Mouse (Mus musculus) heart, adult 2 months (tissue): Measurements from ENCODE around the gene Prmt3. TPM values are rescaled to one million over a fixed set of nuclear protein-coding genes. Genes with fewer than 3 reads are reported as not detected.
A peak's percentile ranks its signal among the peaks of the same experiment; 100 is the strongest.

ENCODE experiments used
- DNase-seq, 2 experiments: peaks; one replicate each; pipeline ENCODE4 v3.0.0; 2021
- H3K27ac ChIP-seq: fragments of 200-600 bp; 2 replicates; pipeline ENCODE4 v1.8.1; 2022
- H3K27me3 ChIP-seq: fragments of 200-500 bp; 2 replicates; pipeline ENCODE4 v1.6.1; 2012; ENCODE audit warnings: mild to moderate bottlenecking, low read length, inconsistent platforms, mixed read lengths; ENCODE audit not compliant: control insufficient read depth, insufficient read depth
- H3K36me3 ChIP-seq: fragments of 200-500 bp; 2 replicates; pipeline ENCODE4 v1.6.1; 2012; ENCODE audit warnings: low read length, inconsistent platforms; ENCODE audit not compliant: control insufficient read depth, insufficient read depth
- H3K4me1 ChIP-seq: fragments of 200-500 bp; 2 replicates; pipeline ENCODE4 v1.6.1; 2011; ENCODE audit warnings: low read length; ENCODE audit not compliant: control insufficient read depth, insufficient read depth
- H3K4me3 ChIP-seq: fragments of 200-600 bp; 2 replicates; pipeline ENCODE4 v1.8.1; 2022
- H3K79me2 ChIP-seq: fragments of 200-500 bp; replicated peaks from 2 replicates; pipeline ENCODE4 v1.6.1; 2012; ENCODE audit warnings: mild to moderate bottlenecking, inconsistent platforms, low read length, moderate library complexity, mixed read lengths; ENCODE audit not compliant: control insufficient read depth, insufficient read depth
- H3K9ac ChIP-seq: fragments of 200-500 bp; 2 replicates; pipeline ENCODE4 v1.6.1; 2012; ENCODE audit warnings: low read depth, mild to moderate bottlenecking, control low read depth, inconsistent platforms, low read length, mixed read lengths
- CTCF ChIP-seq: fragments of 200-600 bp; IDR thresholded peaks from 2 replicates; pipeline ENCODE4 v1.8.1; 2022; ENCODE audit warnings: antibody characterized with exemption, mild to moderate bottlenecking, moderate library complexity
- EP300 ChIP-seq: fragments of 200-500 bp; IDR thresholded peaks from 2 replicates; pipeline ENCODE4 v1.6.1; 2011; ENCODE audit warnings: low read depth, low read length, control low read depth; ENCODE audit not compliant: insufficient read depth
- POLR2A ChIP-seq: fragments of 200-500 bp; IDR thresholded peaks from 2 replicates; pipeline ENCODE4 v1.6.1; 2011; ENCODE audit warnings: mild to moderate bottlenecking, low read depth, low read length, control low read depth; ENCODE audit not compliant: insufficient read depth
- WGBS: fragments of 180-500 bp; shearing (Covaris S2); methylation state at CpG from one replicate; pipeline ENCODE4 v1.1.7; 2018; 5-methylcytosine and 5-hydroxymethylcytosine counted together
- intact Hi-C: fragments of 180-260 bp; cut with DNase I; formaldehyde crosslinking; loops from one replicate; pipeline ENCODE4 v1.15.1; 2025
- long read RNA-seq: library from polyadenylated mRNA; stranded (forward); transcript quantifications from one replicate; pipeline ENCODE4 v2.0.0, GENCODE M21; 2021
- polyA plus RNA-seq: library from polyadenylated mRNA; depleted of rRNA; stranded (reverse); fragments of >200 nt; gene quantifications from 2 replicates; pipeline ENCODE4 v1.2.3, GENCODE M21; 2012; rRNA removed
- total RNA-seq, 2 experiments: library from RNA; stranded (reverse); gene quantifications; 2 replicates each; pipeline ENCODE4 v1.2.3; 2021

Prmt3 gene
- total RNA-seq (10 to 100 TPM; 12.5 to 14.3 TPM), polyA plus RNA-seq (10.1 and 13.8 TPM in 2 replicates)
- long read RNA-seq, transcript Prmt3-201 (16 exons, 2,507 nt): major isoform, 19 of 20 reads
- long read RNA-seq, partial matches to known transcripts: 0 of 20 reads
- long read RNA-seq, other reads (novel, unspliced or antisense): 0 of 20 reads

- Histone ChIP-seq H3K9ac (peak within 1 kb of the TSS; percentile 85), H3K79me2 (no peaks in the 10 kb centered on the region), H3K4me3 (peak within 1 kb of the TSS; percentile 62), H3K27ac (peak within 1 kb of the TSS; percentile 30), H3K4me1 (0 out of 2 replicates have a peak, but pooled peaks cover 1% of the 10 kb centered on the region), H3K27me3 (no peaks in the 10 kb centered on the region), H3K36me3 (no peaks in the 10 kb centered on the region; the same call in 1 of the 2 replicates)
- intact Hi-C loops: loop anchor here (1.0 kb wide), 1 partner anchor 145 kb away; no protein-coding TSS in a partner anchor
- peak; percentile 96 to 98 for DNase-seq
- TF ChIP-seq POLR2A (0 out of 2 replicates have a peak, but pooled peaks have one; percentile 24), EP300 (peak; percentile 57; the same call in 1 of the 2 replicates), CTCF (peak; percentile 100)
- WGBS: under 1% methylated on average over 91 of the region's 92 CpGs
These were observed at the start of gene Prmt3 for GRCm38 (mm10) chr7:49778114-49778901. Prmt3 (plus strand) TSS chr7:49778346.

GRCm38 (mm10) chr7:49734342-49734741, 43.8 kb upstream of the Prmt3 start:
- Histone ChIP-seq H3K4me3 (no peak overlapping the region), H3K9ac (no peak overlapping the region), H3K27me3 (no peaks in the 10 kb centered on the region), H3K36me3 (no peaks in the 10 kb centered on the region), H3K27ac (no peak overlapping the region), H3K79me2 (no peaks in the 10 kb centered on the region), H3K4me1 (no peaks in the 10 kb centered on the region)
- TF ChIP-seq CTCF (no peak), EP300 (no peak)
- intact Hi-C loops: no loop called here
- DNase-seq: no peak
- 70% methylated on average over 4 of the region's 4 CpGs for WGBS

GRCm38 (mm10) chr7:49739448-49739847, 38.7 kb upstream of the Prmt3 start:
- WGBS: 72% methylated on average over 8 of the region's 8 CpGs
- no peak overlapping the region for H3K4me3 ChIP-seq
- H3K36me3 ChIP-seq: no peaks in the 10 kb centered on the region
- no peak overlapping the region for H3K9ac ChIP-seq
- no peak overlapping the region for H3K27ac ChIP-seq
- TF ChIP-seq POLR2A: no peak
- no peak for TF ChIP-seq CTCF
- no peak for TF ChIP-seq EP300
- no peaks in the 10 kb centered on the region for H3K4me1 ChIP-seq
- intact Hi-C loops: no loop called here
- no peaks in the 10 kb centered on the region for H3K27me3 ChIP-seq
- H3K79me2 ChIP-seq: no peaks in the 10 kb centered on the region
- no peak for DNase-seq

- no peaks in the 10 kb centered on the region for H3K79me2 ChIP-seq
- no peaks in the 10 kb centered on the region for H3K36me3 ChIP-seq
- H3K9ac ChIP-seq: no peak overlapping the region
- 14% methylated on average over 5 of the region's 5 CpGs for whole genome bisulfite sequencing
- intact Hi-C loops: no loop called here
- no peaks in the 10 kb centered on the region for H3K4me1 ChIP-seq
- no peak overlapping the region for H3K4me3 ChIP-seq
- DNase-seq: no peak
- no peak overlapping the region for H3K27ac ChIP-seq
- no peak for TF ChIP-seq CTCF
- no peak; the same call in 1 of the 2 replicates for TF ChIP-seq POLR2A
- TF ChIP-seq EP300: no peak
- no peaks in the 10 kb centered on the region for H3K27me3 ChIP-seq
These were observed 36.7 kb upstream of the Prmt3 start for GRCm38 (mm10) chr7:49741474-49741873.

GRCm38 (mm10) chr7:49741923-49742322, 36.2 kb upstream of the Prmt3 start:
- H3K9ac ChIP-seq: no peak overlapping the region
- no peak overlapping the region for H3K27ac ChIP-seq
- no peak overlapping the region for H3K4me3 ChIP-seq
- intact Hi-C loops: no loop called here
- DNase-seq: no peak
- no peaks in the 10 kb centered on the region for H3K27me3 ChIP-seq
- TF ChIP-seq CTCF: no peak
- no peak for TF ChIP-seq POLR2A
- no peaks in the 10 kb centered on the region for H3K36me3 ChIP-seq
- H3K79me2 ChIP-seq: no peaks in the 10 kb centered on the region
- WGBS: 44% methylated on average over 10 of the region's 10 CpGs
- H3K4me1 ChIP-seq: no peaks in the 10 kb centered on the region

- H3K36me3 ChIP-seq: no peaks in the 10 kb centered on the region
- H3K79me2 ChIP-seq: no peaks in the 10 kb centered on the region
- no peak overlapping the region for H3K9ac ChIP-seq
- no peak for DNase-seq
- H3K4me1 ChIP-seq: no peaks in the 10 kb centered on the region; the same call in 1 of the 2 replicates
- intact Hi-C loops: loop anchor here (2.0 to 5.0 kb wide), 2 partner anchors 119 to 282 kb away; no protein-coding TSS in a partner anchor
- H3K4me3 ChIP-seq: no peak overlapping the region
- 7% methylated on average over 4 of the region's 4 CpGs for WGBS
- H3K27ac ChIP-seq: no peak overlapping the region
- TF ChIP-seq CTCF: peak; percentile 96
- TF ChIP-seq EP300: no peak
- TF ChIP-seq POLR2A: no peak
- no peaks in the 10 kb centered on the region for H3K27me3 ChIP-seq
These were observed 27.0 kb upstream of the Prmt3 start for GRCm38 (mm10) chr7:49751148-49751547.
